Mouse (Mus musculus): Measurements from ENCODE around the gene Rp2. TPM values are rescaled to one million over a fixed set of nuclear protein-coding genes. Genes with fewer than 3 reads are reported as not detected.
A peak's percentile ranks its signal among the peaks of the same experiment; 100 is the strongest.
"Not testable (repeated sequence)": the region's sequence is repeated elsewhere in the genome, so short reads cannot be mapped to it uniquely, and the experiment has no call there.

Gene Rp2
- 21.4 and 23.1 TPM in 2 replicates for total RNA-seq (2014; fragmentation: Nextera tagmentation)
- total RNA-seq (2017) = 21.3 and 22.0 TPM in 2 replicates
- 4.5 and 5.0 TPM in 2 replicates for polyA plus RNA-seq (2012)

GRCm38 (mm10) chrX:20364391-20365365 lies at the start of gene Rp2:
TSS of gene Rp2 (plus strand) at chrX:20364481.
- H3K36me3 ChIP-seq (replicated peaks) = no peaks in the 10 kb centered on the region
- H3K4me1 ChIP-seq (ENCODE audit: insufficient read depth, low read depth, low read length) = peaks cover 2% of the 10 kb centered on the region; the same call in 1 of the 2 replicates
- TF ChIP-seq CTCF (IDR thresholded peaks at IDR 0.05; ENCODE audit: low read depth, low read length) (no peak), POLR2AphosphoS5 (IDR thresholded peaks at IDR 0.05; ENCODE audit: insufficient replicate concordance, low read depth, low read length) (no peak), GATA2 (IDR thresholded peaks at IDR 0.05; ENCODE audit: borderline replicate concordance, low read depth, low read length) (no peak), GATA1 (IDR thresholded peaks at IDR 0.05; ENCODE audit: borderline replicate concordance, low read length) (no peak), TAL1 (conservative IDR thresholded peaks at IDR 0.05; ENCODE audit: low read depth, low read length) (no peak)
- ATAC-seq (ENCODE audit: extremely low read depth, insufficient number of reproducible peaks, low FRiP score, poor library complexity, severe bottlenecking) = peak; percentile 100
- H3K27me3 ChIP-seq (ENCODE audit: insufficient read depth, low read length) = no peaks in the 10 kb centered on the region
- H3K4me3 ChIP-seq (ENCODE audit: low read depth, low read length) = peak within 1 kb of the TSS; percentile 76
- peak; percentile 74 for DNase-seq (ENCODE audit: low spot score)
- H3K9me3 ChIP-seq (replicated peaks) = no peaks in the 10 kb centered on the region

GRCm38 (mm10) chrX:20332756-20333155 lies 31.5 kb upstream of the Rp2 start:
- ATAC-seq (ENCODE audit: extremely low read depth, insufficient number of reproducible peaks, low FRiP score, poor library complexity, severe bottlenecking) (no peak), DNase-seq (ENCODE audit: low spot score) (no peak)
- H3K4me3 ChIP-seq (ENCODE audit: low read depth, low read length) = no peak overlapping the region
- TF ChIP-seq POLR2AphosphoS5 (IDR thresholded peaks at IDR 0.05; ENCODE audit: insufficient replicate concordance, low read depth, low read length) (no peak), TAL1 (conservative IDR thresholded peaks at IDR 0.05; ENCODE audit: low read depth, low read length) (no peak), GATA1 (IDR thresholded peaks at IDR 0.05; ENCODE audit: borderline replicate concordance, low read length) (no peak), CTCF (IDR thresholded peaks at IDR 0.05; ENCODE audit: low read depth, low read length) (no peak), GATA2 (IDR thresholded peaks at IDR 0.05; ENCODE audit: borderline replicate concordance, low read depth, low read length) (no peak)
- no peaks in the 10 kb centered on the region for H3K9me3 ChIP-seq (replicated peaks)
- H3K36me3 ChIP-seq (replicated peaks) = no peaks in the 10 kb centered on the region
- H3K27me3 ChIP-seq (ENCODE audit: insufficient read depth, low read length) = no peaks in the 10 kb centered on the region
- no peaks in the 10 kb centered on the region for H3K4me1 ChIP-seq (ENCODE audit: insufficient read depth, low read depth, low read length)

GRCm38 (mm10) chrX:20335722-20336121 lies 28.6 kb upstream of the Rp2 start:
- DNase-seq (ENCODE audit: low spot score) = no peak
- no peak for TF ChIP-seq TAL1 (conservative IDR thresholded peaks at IDR 0.05; ENCODE audit: low read depth, low read length)
- no peak for TF ChIP-seq GATA1 (IDR thresholded peaks at IDR 0.05; ENCODE audit: borderline replicate concordance, low read length)
- TF ChIP-seq GATA2 (IDR thresholded peaks at IDR 0.05; ENCODE audit: borderline replicate concordance, low read depth, low read length) = no peak
- no peak for TF ChIP-seq CTCF (IDR thresholded peaks at IDR 0.05; ENCODE audit: low read depth, low read length)
- no peak for TF ChIP-seq POLR2AphosphoS5 (IDR thresholded peaks at IDR 0.05; ENCODE audit: insufficient replicate concordance, low read depth, low read length)
- H3K9me3 ChIP-seq (replicated peaks) = no peaks in the 10 kb centered on the region
- no peak for ATAC-seq (ENCODE audit: extremely low read depth, insufficient number of reproducible peaks, low FRiP score, poor library complexity, severe bottlenecking)
- no peak overlapping the region for H3K4me3 ChIP-seq (ENCODE audit: low read depth, low read length)
- no peaks in the 10 kb centered on the region for H3K27me3 ChIP-seq (ENCODE audit: insufficient read depth, low read length)
- H3K36me3 ChIP-seq (replicated peaks) = no peaks in the 10 kb centered on the region
- no peaks in the 10 kb centered on the region for H3K4me1 ChIP-seq (ENCODE audit: insufficient read depth, low read depth, low read length)

- Histone ChIP-seq H3K4me3 (ENCODE audit: low read depth, low read length) (no peak overlapping the region), H3K36me3 (replicated peaks) (no peaks in the 10 kb centered on the region), H3K27me3 (ENCODE audit: insufficient read depth, low read length) (no peaks in the 10 kb centered on the region), H3K4me1 (ENCODE audit: insufficient read depth, low read depth, low read length) (no peaks in the 10 kb centered on the region), H3K9me3 (replicated peaks) (no peaks in the 10 kb centered on the region)
- DNase-seq (ENCODE audit: low spot score) (no peak), ATAC-seq (ENCODE audit: extremely low read depth, insufficient number of reproducible peaks, low FRiP score, poor library complexity, severe bottlenecking) (no peak)
- TF ChIP-seq CTCF (IDR thresholded peaks at IDR 0.05; ENCODE audit: low read depth, low read length) (no peak), TAL1 (conservative IDR thresholded peaks at IDR 0.05; ENCODE audit: low read depth, low read length) (no peak), GATA2 (IDR thresholded peaks at IDR 0.05; ENCODE audit: borderline replicate concordance, low read depth, low read length) (no peak), GATA1 (IDR thresholded peaks at IDR 0.05; ENCODE audit: borderline replicate concordance, low read length) (no peak), POLR2AphosphoS5 (IDR thresholded peaks at IDR 0.05; ENCODE audit: insufficient replicate concordance, low read depth, low read length) (no peak)
Observed at GRCm38 (mm10) chrX:20344980-20345379, 19.3 kb upstream of the Rp2 start.

GRCm38 (mm10) chrX:20346355-20346754 lies 17.9 kb upstream of the Rp2 start:
- H3K36me3 ChIP-seq (replicated peaks) = no peaks in the 10 kb centered on the region
- no peak for DNase-seq (ENCODE audit: low spot score)
- no peak for TF ChIP-seq GATA2 (IDR thresholded peaks at IDR 0.05; ENCODE audit: borderline replicate concordance, low read depth, low read length)
- TF ChIP-seq CTCF (IDR thresholded peaks at IDR 0.05; ENCODE audit: low read depth, low read length) = no peak
- no peak for TF ChIP-seq POLR2AphosphoS5 (IDR thresholded peaks at IDR 0.05; ENCODE audit: insufficient replicate concordance, low read depth, low read length)
- TF ChIP-seq TAL1 (conservative IDR thresholded peaks at IDR 0.05; ENCODE audit: low read depth, low read length) = no peak
- no peak for TF ChIP-seq GATA1 (IDR thresholded peaks at IDR 0.05; ENCODE audit: borderline replicate concordance, low read length)
- no peaks in the 10 kb centered on the region for H3K27me3 ChIP-seq (ENCODE audit: insufficient read depth, low read length)
- no peaks in the 10 kb centered on the region for H3K9me3 ChIP-seq (replicated peaks)
- no peaks in the 10 kb centered on the region for H3K4me1 ChIP-seq (ENCODE audit: insufficient read depth, low read depth, low read length)
- no peak for ATAC-seq (ENCODE audit: extremely low read depth, insufficient number of reproducible peaks, low FRiP score, poor library complexity, severe bottlenecking)
- no peak overlapping the region for H3K4me3 ChIP-seq (ENCODE audit: low read depth, low read length)

- H3K4me1 ChIP-seq (ENCODE audit: insufficient read depth, low read depth, low read length); ATAC-seq (ENCODE audit: extremely low read depth, insufficient number of reproducible peaks, low FRiP score, poor library complexity, severe bottlenecking); H3K4me3 ChIP-seq (ENCODE audit: low read depth, low read length); H3K27me3 ChIP-seq (ENCODE audit: insufficient read depth, low read length); H3K36me3 ChIP-seq (replicated peaks); DNase-seq (ENCODE audit: low spot score); H3K9me3 ChIP-seq (replicated peaks): not testable (repeated sequence)
Observed at GRCm38 (mm10) chrX:20350241-20350640, 14.0 kb upstream of the Rp2 start.

All from G1E (cell line).